Mouse (Mus musculus): Measurements from ENCODE around the gene Bmper.

DNA sequence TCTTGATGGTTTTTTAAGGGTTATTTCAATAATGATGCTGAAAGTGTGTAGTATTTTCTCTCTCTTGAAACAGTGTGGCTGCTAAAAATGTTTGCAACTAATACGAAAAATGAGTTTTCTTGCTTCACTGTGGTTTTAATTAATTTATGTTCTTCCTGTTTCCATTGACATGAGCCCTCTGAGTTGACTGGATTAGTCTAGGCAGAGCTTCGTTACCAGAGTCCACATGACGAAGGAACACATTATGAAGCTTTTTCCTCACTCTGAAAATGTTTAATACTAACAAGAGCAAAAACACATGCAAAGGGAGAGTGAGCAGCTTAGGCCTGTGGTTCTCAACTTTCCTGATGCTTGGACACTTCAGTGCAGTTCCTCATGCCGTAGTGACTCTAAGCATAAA, 53.4 kb downstream of the Bmper start:
- TF ChIP-seq CTCF (IDR thresholded peaks at IDR 0.05; ENCODE audit: low read depth) (no peak), EP300 (IDR thresholded peaks at IDR 0.05; ENCODE audit: low read depth) (no peak)
